Mouse (Mus musculus) liver, adult 2 months (tissue): ENCODE results near the gene Stap2. TPM values are rescaled to one million over a fixed set of nuclear protein-coding genes. Genes with fewer than 3 reads are reported as not detected.

ENCODE experiments used
- DNase-seq: peaks from one replicate; pipeline ENCODE4 v3.0.0-alpha.2; 2011; ENCODE audit warnings: low read depth, low spot score; ENCODE audit errors: extremely low read depth
- H3K27ac ChIP-seq: fragments of 200-500 bp; replicated peaks from 2 replicates; pipeline ENCODE4 v1.5.1; 2012; ENCODE audit warnings: low read depth, mild to moderate bottlenecking, control low read depth, inconsistent platforms, low read length; ENCODE audit not compliant: insufficient read depth
- H3K27me3 ChIP-seq: fragments of 200-500 bp; 2 replicates; pipeline ENCODE4 v1.6.1; 2012; ENCODE audit warnings: mild to moderate bottlenecking, moderate library complexity, low read length, inconsistent platforms; ENCODE audit not compliant: control insufficient read depth, insufficient read depth
- H3K36me3 ChIP-seq: fragments of 200-500 bp; 2 replicates; pipeline ENCODE4 v1.6.1; 2012; ENCODE audit warnings: low read length, inconsistent platforms; ENCODE audit not compliant: control insufficient read depth, insufficient read depth
- H3K4me1 ChIP-seq: fragments of 200-500 bp; 2 replicates; pipeline ENCODE4 v1.6.1; 2011; ENCODE audit warnings: low read length; ENCODE audit not compliant: control insufficient read depth, insufficient read depth
- H3K4me3 ChIP-seq: fragments of 200-500 bp; 2 replicates; pipeline ENCODE4 v1.5.1; 2011; ENCODE audit warnings: low read depth, mild to moderate bottlenecking, control low read depth, low read length, moderate library complexity; ENCODE audit not compliant: insufficient read depth
- H3K79me2 ChIP-seq: fragments of 200-500 bp; 2 replicates; pipeline ENCODE4 v1.6.1; 2012; ENCODE audit warnings: inconsistent platforms, mild to moderate bottlenecking, low read length, moderate library complexity; ENCODE audit not compliant: control insufficient read depth, insufficient read depth
- H3K9ac ChIP-seq: fragments of 200-500 bp; 2 replicates; pipeline ENCODE4 v1.6.1; 2012; ENCODE audit warnings: low read depth, mild to moderate bottlenecking, control low read depth, inconsistent platforms, low read length
- CTCF ChIP-seq: fragments of 200-500 bp; IDR thresholded peaks from 2 replicates; pipeline ENCODE4 v1.5.1; 2011; ENCODE audit warnings: low read depth, low read length, control low read depth
- POLR2A ChIP-seq: fragments of 200-500 bp; IDR thresholded peaks from 2 replicates; pipeline ENCODE4 v1.6.1; 2011; ENCODE audit warnings: low read length, control low read depth; ENCODE audit not compliant: insufficient read depth; ENCODE audit errors: extremely low read depth
- WGBS: fragments of 180-500 bp; shearing (Covaris S2); methylation state at CpG from one replicate; pipeline ENCODE4 v1.1.7; 2018; 5-methylcytosine and 5-hydroxymethylcytosine counted together
- polyA plus RNA-seq: library from polyadenylated mRNA; depleted of rRNA; stranded (reverse); fragments of >200 nt; gene quantifications from 2 replicates; pipeline ENCODE4 v1.2.3, GENCODE M21; 2012
- total RNA-seq: library from RNA; depleted of rRNA; stranded (reverse); fragments of >200 nt; gene quantifications from 2 replicates; pipeline ENCODE4 v1.2.3, GENCODE M21; 2014

Gene Stap2
- total and polyA plus RNA-seq, 2 experiments = 35.3 to 44.8 TPM

GRCm38 (mm10) chr17:56011441-56011840, 6.1 kb upstream of the Stap2 start:
- no peak overlapping the region for H3K4me3 ChIP-seq
- TF ChIP-seq CTCF (no peak), POLR2A (no peak)
- no peak overlapping the region for H3K27ac ChIP-seq
- 69% methylated on average over 7 of the region's 7 CpGs for WGBS
- H3K36me3 ChIP-seq = peaks cover 4% of the 10 kb centered on the region; the same call in 1 of the 2 replicates
- no peaks in the 10 kb centered on the region for H3K27me3 ChIP-seq
- H3K79me2 ChIP-seq = no peaks in the 10 kb centered on the region; the same call in 1 of the 2 replicates
- peaks cover 20% of the 10 kb centered on the region for H3K4me1 ChIP-seq
- no peak overlapping the region for H3K9ac ChIP-seq
- no peak for DNase-seq

- WGBS = 3% methylated on average over 9 of the region's 9 CpGs
- peaks cover 2% of the 10 kb centered on the region; the same call in 1 of the 2 replicates for H3K36me3 ChIP-seq
- TF ChIP-seq POLR2A (no peak), CTCF (peak; percentile 99)
- no peaks in the 10 kb centered on the region for H3K27me3 ChIP-seq
- H3K27ac ChIP-seq = no peak overlapping the region
- H3K9ac ChIP-seq = peak overlapping the region; percentile 41
- DNase-seq = peak; percentile 50
- H3K79me2 ChIP-seq = no peaks in the 10 kb centered on the region; the same call in 1 of the 2 replicates
- peaks cover 20% of the 10 kb centered on the region for H3K4me1 ChIP-seq
- H3K4me3 ChIP-seq = peak overlapping the region; percentile 14
Observed at GRCm38 (mm10) chr17:56010681-56011080, 5.3 kb upstream of the Stap2 start.

- H3K9ac ChIP-seq = peak overlapping the region; percentile 41
Observed at GRCm38 (mm10) chr17:56010255-56010654, 4.9 kb upstream of the Stap2 start.

GRCm38 (mm10) chr17:56009962-56010240, 4.5 kb upstream of the Stap2 start:
- DNase-seq = no peak
- 65% methylated on average over 2 of the region's 2 CpGs for WGBS
- TF ChIP-seq POLR2A (no peak), CTCF (no peak)
- 0 out of 2 replicates have a peak overlapping the region, but pooled peaks have one; percentile 20 for H3K27ac ChIP-seq
- H3K9ac ChIP-seq = peak overlapping the region; percentile 27
- H3K4me1 ChIP-seq = peaks cover 20% of the 10 kb centered on the region
- H3K4me3 ChIP-seq = peak overlapping the region; percentile 80; the same call in 1 of the 2 replicates
- no peaks in the 10 kb centered on the region; the same call in 1 of the 2 replicates for H3K79me2 ChIP-seq
- no peaks in the 10 kb centered on the region for H3K27me3 ChIP-seq
- H3K36me3 ChIP-seq = no peaks in the 10 kb centered on the region; the same call in 1 of the 2 replicates

More at GRCm38 (mm10) chr17:56010255-56010654, 4.9 kb upstream of the Stap2 start:
- TF ChIP-seq POLR2A = no peak
- TF ChIP-seq CTCF = no peak
- peaks cover 20% of the 10 kb centered on the region for H3K4me1 ChIP-seq
- peak overlapping the region; percentile 14 for H3K4me3 ChIP-seq
- peaks cover under 1% of the 10 kb centered on the region; the same call in 1 of the 2 replicates for H3K36me3 ChIP-seq
- H3K27me3 ChIP-seq = no peaks in the 10 kb centered on the region
- H3K79me2 ChIP-seq = no peaks in the 10 kb centered on the region; the same call in 1 of the 2 replicates
- 39% methylated on average over 14 of the region's 14 CpGs for WGBS
- peak; percentile 62 for DNase-seq
- H3K27ac ChIP-seq = 0 out of 2 replicates have a peak overlapping the region, but pooled peaks have one; percentile 20

- Histone ChIP-seq H3K4me3 (peak overlapping the region; percentile 80), H3K27ac (peak overlapping the region; percentile 84), H3K4me1 (peaks cover 26% of the 10 kb centered on the region), H3K36me3 (no peaks in the 10 kb centered on the region; the same call in 1 of the 2 replicates), H3K9ac (peak overlapping the region; percentile 89), H3K27me3 (no peaks in the 10 kb centered on the region), H3K79me2 (peaks cover 3% of the 10 kb centered on the region; the same call in 1 of the 2 replicates)
- WGBS = under 1% methylated on average over 62 of the region's 62 CpGs
- DNase-seq = peak; percentile 81
- TF ChIP-seq CTCF (peak; percentile 64), POLR2A (peak; percentile 92)
Observed at GRCm38 (mm10) chr17:56009088-56009961, 3.9 kb upstream of the Stap2 start.
